Mouse (Mus musculus): ENCODE data around the gene Tbc1d17. TPM values are rescaled to one million over a fixed set of nuclear protein-coding genes. Genes with fewer than 3 reads are reported as not detected.

Tbc1d17 gene
- 0.71 TPM for polyA plus RNA-seq (2014; fragmentation: Illumina TruSeq; extraction: RNeasy Lipid Tissue Mini Kit (QIAGEN cat#74804))

DNA sequence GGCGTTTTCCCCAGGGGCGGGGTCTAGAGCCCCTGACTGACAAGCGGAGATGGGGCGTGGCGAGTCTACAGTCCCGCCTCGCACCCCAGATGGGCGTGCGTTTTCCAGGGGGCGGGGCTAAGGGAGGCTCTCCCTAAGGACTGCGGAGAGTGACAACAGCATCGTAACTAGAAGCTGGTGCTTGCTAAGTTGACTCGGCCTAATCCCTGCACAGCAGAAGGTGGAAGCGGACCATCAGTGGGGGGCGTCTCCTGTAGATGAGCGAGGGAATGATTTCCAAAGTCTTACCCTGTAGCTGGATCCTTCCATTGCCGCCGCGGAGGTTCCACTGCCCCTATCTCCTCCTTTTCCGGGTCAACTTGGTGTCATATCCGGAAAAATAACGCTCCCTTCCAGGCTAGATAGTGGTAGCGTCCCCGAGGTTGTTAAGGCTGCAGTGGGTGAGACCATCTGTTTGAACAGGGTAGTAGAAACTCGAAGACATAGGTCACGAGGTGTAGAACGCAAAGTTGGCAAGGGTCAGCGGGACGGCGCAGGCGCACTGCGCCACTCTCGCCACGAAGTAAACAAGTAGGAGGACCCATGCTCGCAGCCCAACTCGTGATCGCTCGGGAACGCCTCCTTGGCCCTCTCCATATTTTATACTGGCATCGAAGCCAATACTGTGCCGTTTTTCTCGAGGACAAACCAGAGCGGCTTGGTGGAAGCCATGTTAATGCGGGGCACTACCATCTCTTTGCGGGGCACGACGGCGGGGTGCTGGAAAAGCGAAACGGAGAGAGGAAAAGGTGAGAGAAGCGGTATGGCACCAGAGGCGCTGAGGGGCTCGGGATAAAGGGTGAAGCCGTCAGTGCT lies at the start of gene Tbc1d17, which contains the start of gene Akt1s1:
Gene Tbc1d17 (minus strand): TSS at position 519 of the 855 bp plus-strand sequence.
Gene Akt1s1 (plus strand): TSS at position 431 of the 855 bp plus-strand sequence.

DNA sequence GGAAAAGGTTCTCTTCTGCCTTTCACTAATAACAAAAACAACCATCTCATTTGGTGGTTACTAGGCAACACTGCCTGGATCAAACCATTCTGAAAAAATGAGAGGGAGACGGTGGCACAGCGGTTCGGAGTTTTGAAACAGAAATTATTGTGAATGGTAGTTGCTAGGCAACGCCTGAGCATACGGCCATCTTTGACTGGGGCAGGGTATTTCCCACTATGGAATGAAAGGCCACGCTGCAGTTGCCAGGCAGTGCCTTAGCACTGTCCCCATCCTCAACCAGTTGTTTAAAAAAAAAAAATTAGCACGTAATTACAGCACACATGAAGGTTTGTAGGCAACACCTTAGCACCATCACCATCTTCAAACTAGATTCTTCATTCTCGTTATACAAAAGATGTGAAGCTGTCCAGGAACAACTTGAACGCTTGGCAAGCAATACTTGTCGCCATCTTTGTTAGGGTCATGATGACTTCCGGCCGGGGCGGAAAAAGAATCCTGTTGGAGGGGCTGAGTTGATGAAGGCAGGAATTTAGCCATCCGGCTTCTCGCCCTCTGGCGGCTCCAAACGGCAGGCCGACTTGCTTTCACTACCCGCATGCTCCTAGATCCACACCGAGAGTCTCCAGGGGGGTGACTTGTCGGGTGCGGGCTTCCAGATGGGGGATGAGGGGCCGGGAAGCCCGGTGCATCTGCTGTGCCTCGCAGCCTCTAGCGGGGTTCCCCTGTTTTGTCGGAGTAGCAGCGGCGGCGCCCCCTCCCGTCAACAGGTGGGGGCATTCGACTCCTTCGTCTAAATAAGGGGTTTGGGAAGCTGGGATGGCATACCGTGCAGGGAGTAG lies 46.9 kb upstream of the Tbc1d17 start, which contains the start of gene Fuz:
Gene Fuz (plus strand): TSS at position 487 of the 842 bp plus-strand sequence.

DNA sequence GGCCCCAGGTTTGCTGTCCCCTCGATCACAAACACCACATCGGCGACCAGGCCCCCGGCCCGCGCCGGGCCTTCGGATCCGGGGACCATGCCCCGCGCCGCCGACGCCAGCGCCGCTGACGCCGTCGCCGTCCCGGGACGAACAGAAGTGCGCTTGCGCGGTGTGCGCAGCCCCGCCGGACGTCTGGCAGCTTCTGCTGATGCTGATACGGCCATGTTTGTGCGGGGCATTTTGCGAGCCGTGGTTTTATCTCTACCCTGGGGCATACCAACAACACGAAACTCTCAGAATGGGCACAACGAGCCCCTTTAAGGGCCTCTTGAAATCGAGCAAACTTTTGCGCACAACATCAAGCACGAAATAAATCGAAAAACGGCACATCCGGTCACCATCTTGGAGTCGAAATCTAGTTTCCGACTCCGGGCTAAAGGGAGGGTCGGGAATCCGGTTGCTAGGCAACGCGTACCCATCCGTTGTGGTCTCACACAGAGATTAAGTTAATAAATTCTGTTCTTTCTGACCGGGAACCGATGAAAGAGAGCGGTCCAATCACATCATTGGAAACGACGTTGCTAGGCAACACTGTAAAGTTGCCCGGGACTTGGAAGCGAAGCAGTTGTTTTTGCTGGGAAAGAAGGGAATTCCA lies 43.5 kb upstream of the Tbc1d17 start, which contains the start of gene Med25:
Gene Med25 (minus strand): TSS at position 437 of the 646 bp plus-strand sequence.

DNA sequence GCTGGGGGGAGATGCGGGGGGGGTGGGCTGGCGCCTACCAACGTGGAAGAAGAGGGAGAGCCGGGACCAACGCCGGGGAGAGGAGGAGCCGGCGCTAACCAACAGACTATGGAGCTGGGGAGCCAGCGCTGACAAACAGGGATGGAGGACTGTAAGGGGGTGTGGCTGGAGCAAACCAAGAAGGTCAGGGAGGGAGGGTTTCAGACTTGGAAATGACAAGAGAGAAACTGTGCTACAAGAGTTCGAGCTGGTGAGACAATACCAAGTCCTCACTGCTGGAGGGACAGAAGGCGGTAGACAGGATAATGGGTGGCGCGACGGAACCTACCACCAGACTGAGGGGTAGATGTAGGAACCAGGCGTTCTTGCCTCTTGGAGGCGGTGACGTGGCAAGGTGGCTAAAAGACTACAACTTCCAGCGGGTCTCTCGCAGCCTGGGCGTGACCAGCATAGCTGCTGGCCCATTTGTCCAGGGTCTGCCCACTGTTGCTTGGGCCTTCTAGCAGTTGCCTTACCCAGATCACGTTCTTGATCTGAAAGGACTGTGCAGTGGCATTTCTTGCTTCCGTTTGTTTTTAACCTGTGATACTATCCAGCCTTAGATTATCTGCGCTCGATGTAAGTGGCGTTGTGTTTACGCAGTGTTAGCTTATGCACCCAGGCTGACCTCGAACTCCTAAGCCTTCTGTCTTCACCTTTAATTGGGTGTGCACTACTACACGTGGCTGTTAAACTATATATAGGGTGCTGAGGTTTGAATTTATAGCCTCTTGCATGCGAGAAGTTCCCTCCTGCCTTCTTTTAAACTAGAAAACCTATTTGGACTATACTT lies 21.0 kb upstream of the Tbc1d17 start, which contains the start of gene Ptov1:
Gene Ptov1 (minus strand): TSS at position 92 of the 832 bp plus-strand sequence.

DNA sequence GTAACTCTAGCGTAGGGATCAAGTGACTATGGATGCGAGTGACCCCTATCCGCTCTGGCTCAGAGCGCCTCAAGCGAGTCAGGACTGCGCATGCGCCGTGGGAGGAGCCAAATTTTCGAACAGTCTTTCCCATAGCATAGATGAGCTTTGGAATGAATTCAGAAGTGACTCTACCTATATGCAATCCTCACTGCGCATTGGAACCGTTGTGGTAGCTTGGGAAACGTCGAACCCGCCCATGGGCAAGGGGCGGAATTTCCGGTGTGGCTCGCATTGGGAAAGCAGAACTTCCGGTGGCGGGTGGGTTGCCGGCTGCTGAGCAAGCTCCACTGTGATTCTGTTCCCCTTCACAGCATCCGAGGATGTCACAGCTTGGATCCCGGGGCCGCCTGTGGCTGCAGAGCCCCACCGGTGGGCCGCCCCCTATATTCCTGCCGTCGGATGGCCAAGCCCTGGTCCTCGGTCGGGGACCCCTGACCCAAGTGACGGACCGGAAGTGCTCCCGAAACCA lies 8.2 kb upstream of the Tbc1d17 start, which contains the start of gene Pnkp:
Gene Pnkp (plus strand): TSS at position 98 of the 511 bp plus-strand sequence.

DNA sequence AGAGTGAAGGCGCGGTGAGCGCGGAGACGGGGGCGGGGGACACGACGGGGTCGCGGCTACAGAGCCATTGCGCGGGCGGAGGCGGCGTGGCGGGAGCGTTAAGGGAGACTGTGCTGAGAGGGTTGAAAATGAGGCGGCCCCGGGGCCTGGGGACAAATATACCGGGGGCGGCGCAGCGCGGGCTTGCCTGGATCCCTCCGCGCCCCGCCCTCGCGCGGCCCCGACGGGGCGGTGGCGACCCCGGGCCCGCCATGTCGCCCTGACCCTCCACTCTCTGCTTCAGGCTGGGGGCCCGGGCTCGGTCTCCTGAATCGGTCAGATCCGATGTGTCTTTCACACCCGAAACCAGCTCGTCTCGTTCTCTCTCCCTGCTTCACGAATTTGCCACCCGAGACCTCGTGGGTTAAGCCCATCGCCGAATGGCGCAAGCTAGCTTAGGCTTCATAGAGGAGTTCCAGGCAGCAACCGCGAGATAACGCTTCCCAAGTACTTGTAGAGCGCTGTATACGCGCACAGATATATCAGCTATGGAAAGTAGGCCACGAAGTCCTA lies 32.3 kb downstream of the Tbc1d17 start, which contains the start of gene Atf5:
Gene Atf5 (minus strand): TSS at position 189 of the 552 bp plus-strand sequence.

DNA sequence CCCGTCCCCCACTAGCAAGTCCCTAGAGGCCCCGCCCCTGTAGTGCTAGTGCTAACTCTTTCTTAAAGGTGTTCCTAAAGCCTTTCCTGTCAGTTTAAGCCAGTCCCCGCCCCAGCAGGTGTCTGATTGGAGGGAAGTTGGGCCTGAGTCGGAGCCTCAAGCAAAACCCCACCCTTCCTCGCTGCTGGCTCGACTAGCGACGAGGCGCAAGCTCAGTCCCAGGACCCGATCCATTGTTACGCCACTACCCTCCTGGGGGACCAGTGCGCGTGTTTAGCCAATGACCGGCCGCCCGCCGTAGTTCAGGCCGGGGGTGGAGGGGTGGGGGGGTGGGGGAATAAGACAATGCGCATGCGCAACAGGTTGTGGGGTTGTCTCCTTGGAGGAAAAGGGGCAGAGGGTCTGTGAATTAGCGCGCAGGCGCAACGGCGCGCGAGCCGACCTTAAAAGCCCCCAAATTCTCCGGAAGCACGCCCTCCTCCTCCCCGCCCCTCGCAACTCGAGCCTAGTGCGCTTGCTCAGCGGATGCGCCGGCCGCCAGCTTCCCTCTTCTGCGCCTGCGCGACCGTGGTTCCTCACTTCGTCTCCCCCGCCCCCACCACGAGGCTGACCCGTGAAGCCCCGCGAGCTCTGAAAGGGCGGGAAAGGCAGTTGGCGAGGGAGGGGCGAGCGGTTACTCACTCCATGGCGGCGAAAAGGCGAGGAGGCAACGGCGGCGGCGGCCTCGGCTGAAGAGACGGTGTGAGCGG lies 33.0 kb downstream of the Tbc1d17 start, which contains the start of the genes Nup62 and Il4i1:
Gene Nup62 (plus strand): TSS at position 368 of the 749 bp plus-strand sequence.
Gene Il4i1 (plus strand): TSS at position 667 of the 749 bp plus-strand sequence.

Other genes starting within 250 kb of the Tbc1d17 start
- gene Myh14, start 178.2 kb downstream of the Tbc1d17 start, polyA plus RNA-seq (2014; fragmentation: Illumina TruSeq; extraction: RNeasy Lipid Tissue Mini Kit (QIAGEN cat#74804)), result not detected
- not detected for gene Izumo2, start 140.3 kb downstream of the Tbc1d17 start, polyA plus RNA-seq (2014; fragmentation: Illumina TruSeq; extraction: RNeasy Lipid Tissue Mini Kit (QIAGEN cat#74804))
- 3.8 TPM for gene Vrk3, start 100.7 kb downstream of the Tbc1d17 start, polyA plus RNA-seq (2014; fragmentation: Illumina TruSeq; extraction: RNeasy Lipid Tissue Mini Kit (QIAGEN cat#74804))
- 2.2 TPM for gene Zfp473, start 98.0 kb downstream of the Tbc1d17 start, polyA plus RNA-seq (2014; fragmentation: Illumina TruSeq; extraction: RNeasy Lipid Tissue Mini Kit (QIAGEN cat#74804))
- 5.9 TPM for gene Nup62, start 33.0 kb downstream of the Tbc1d17 start, polyA plus RNA-seq (2014; fragmentation: Illumina TruSeq; extraction: RNeasy Lipid Tissue Mini Kit (QIAGEN cat#74804))
- gene Il4i1, start 32.7 kb downstream of the Tbc1d17 start, polyA plus RNA-seq (2014; fragmentation: Illumina TruSeq; extraction: RNeasy Lipid Tissue Mini Kit (QIAGEN cat#74804)), result not detected
- 5.8 TPM for gene Atf5, start 32.4 kb downstream of the Tbc1d17 start, polyA plus RNA-seq (2014; fragmentation: Illumina TruSeq; extraction: RNeasy Lipid Tissue Mini Kit (QIAGEN cat#74804))
- 1.7 TPM for gene Akt1s1, start 88 bp downstream of the Tbc1d17 start, polyA plus RNA-seq (2014; fragmentation: Illumina TruSeq; extraction: RNeasy Lipid Tissue Mini Kit (QIAGEN cat#74804))
- not detected for gene Pnkp, start 8.1 kb upstream of the Tbc1d17 start, polyA plus RNA-seq (2014; fragmentation: Illumina TruSeq; extraction: RNeasy Lipid Tissue Mini Kit (QIAGEN cat#74804))
- gene Ptov1, start 20.7 kb upstream of the Tbc1d17 start, polyA plus RNA-seq (2014; fragmentation: Illumina TruSeq; extraction: RNeasy Lipid Tissue Mini Kit (QIAGEN cat#74804)), result not detected
- gene Med25, start 43.6 kb upstream of the Tbc1d17 start, polyA plus RNA-seq (2014; fragmentation: Illumina TruSeq; extraction: RNeasy Lipid Tissue Mini Kit (QIAGEN cat#74804)), result 2.5 TPM
- gene Fuz, start 47.0 kb upstream of the Tbc1d17 start, polyA plus RNA-seq (2014; fragmentation: Illumina TruSeq; extraction: RNeasy Lipid Tissue Mini Kit (QIAGEN cat#74804)), result 3.2 TPM
- gene Ap2a1, start 80.4 kb upstream of the Tbc1d17 start, polyA plus RNA-seq (2014; fragmentation: Illumina TruSeq; extraction: RNeasy Lipid Tissue Mini Kit (QIAGEN cat#74804)), result 20.6 TPM
- gene Tsks, start 94.1 kb upstream of the Tbc1d17 start, polyA plus RNA-seq (2014; fragmentation: Illumina TruSeq; extraction: RNeasy Lipid Tissue Mini Kit (QIAGEN cat#74804)), result not detected
- 0.88 TPM for gene Cpt1c, start 125.8 kb upstream of the Tbc1d17 start, polyA plus RNA-seq (2014; fragmentation: Illumina TruSeq; extraction: RNeasy Lipid Tissue Mini Kit (QIAGEN cat#74804))
- gene Prmt1, start 137.5 kb upstream of the Tbc1d17 start, polyA plus RNA-seq (2014; fragmentation: Illumina TruSeq; extraction: RNeasy Lipid Tissue Mini Kit (QIAGEN cat#74804)), result 8.2 TPM
- gene Irf3, start 148.6 kb upstream of the Tbc1d17 start, polyA plus RNA-seq (2014; fragmentation: Illumina TruSeq; extraction: RNeasy Lipid Tissue Mini Kit (QIAGEN cat#74804)), result 8.4 TPM
- 2.0 TPM for gene Bcl2l12, start 149.6 kb upstream of the Tbc1d17 start, polyA plus RNA-seq (2014; fragmentation: Illumina TruSeq; extraction: RNeasy Lipid Tissue Mini Kit (QIAGEN cat#74804))
- 2.2 TPM for gene Scaf1, start 167.3 kb upstream of the Tbc1d17 start, polyA plus RNA-seq (2014; fragmentation: Illumina TruSeq; extraction: RNeasy Lipid Tissue Mini Kit (QIAGEN cat#74804))
- 4.0 TPM for gene Rras, start 168.9 kb upstream of the Tbc1d17 start, polyA plus RNA-seq (2014; fragmentation: Illumina TruSeq; extraction: RNeasy Lipid Tissue Mini Kit (QIAGEN cat#74804))
- gene Prr12, start 203.8 kb upstream of the Tbc1d17 start, polyA plus RNA-seq (2014; fragmentation: Illumina TruSeq; extraction: RNeasy Lipid Tissue Mini Kit (QIAGEN cat#74804)), result 0.40 TPM
- 9.1 TPM for gene Nosip, start 213.3 kb upstream of the Tbc1d17 start, polyA plus RNA-seq (2014; fragmentation: Illumina TruSeq; extraction: RNeasy Lipid Tissue Mini Kit (QIAGEN cat#74804))
- 4.7 TPM for gene Prrg2, start 213.6 kb upstream of the Tbc1d17 start, polyA plus RNA-seq (2014; fragmentation: Illumina TruSeq; extraction: RNeasy Lipid Tissue Mini Kit (QIAGEN cat#74804))
- gene Rcn3, start 243.1 kb upstream of the Tbc1d17 start, polyA plus RNA-seq (2014; fragmentation: Illumina TruSeq; extraction: RNeasy Lipid Tissue Mini Kit (QIAGEN cat#74804)), result 0.31 TPM

All from ovary, adult 10 weeks (tissue).